Mouse (Mus musculus) kidney, adult 2 months (tissue): ENCODE data around the gene Tas2r137.

ENCODE experiments used
- CTCF ChIP-seq: fragments of 200-500 bp; conservative IDR thresholded peaks from 2 replicates; pipeline ENCODE4 v1.5.1; 2011; ENCODE audit warnings: low read depth, mild to moderate bottlenecking, control low read depth, low read length, moderate library complexity, mixed read lengths; ENCODE audit not compliant: insufficient read depth, insufficient read length
- POLR2A ChIP-seq: fragments of 200-500 bp; IDR thresholded peaks from one replicate; pipeline ENCODE4 v1.6.1; 2011; ENCODE audit warnings: low read depth, low read length, control low read depth

DNA sequence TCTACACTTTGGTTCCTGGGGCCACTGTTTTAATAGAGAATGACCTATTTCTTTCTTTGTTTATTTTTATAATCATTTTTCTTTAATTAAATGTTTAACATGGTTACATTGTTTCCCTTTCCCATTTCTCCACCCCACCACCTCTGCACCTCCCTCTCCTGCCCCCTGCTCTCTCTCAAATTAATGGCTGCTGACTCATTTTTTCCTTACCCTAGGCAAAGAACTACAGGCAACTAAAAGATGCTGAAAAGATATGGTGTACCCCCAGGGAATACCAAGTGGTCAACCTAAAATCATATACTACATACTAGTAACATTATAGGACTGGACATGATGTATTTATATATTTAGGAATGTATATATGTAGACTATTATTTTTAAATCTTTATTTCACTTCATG is 42.4 kb upstream of the Tas2r137 start:
- TF ChIP-seq CTCF (no peak), POLR2A (no peak)
